Mouse (Mus musculus): ENCODE data around the gene Cntnap1. TPM values are rescaled to one million over a fixed set of nuclear protein-coding genes. Genes with fewer than 3 reads are reported as not detected.

The Cntnap1 gene
- polyA plus RNA-seq, 1 experiment, result 0.15 TPM

DNA sequence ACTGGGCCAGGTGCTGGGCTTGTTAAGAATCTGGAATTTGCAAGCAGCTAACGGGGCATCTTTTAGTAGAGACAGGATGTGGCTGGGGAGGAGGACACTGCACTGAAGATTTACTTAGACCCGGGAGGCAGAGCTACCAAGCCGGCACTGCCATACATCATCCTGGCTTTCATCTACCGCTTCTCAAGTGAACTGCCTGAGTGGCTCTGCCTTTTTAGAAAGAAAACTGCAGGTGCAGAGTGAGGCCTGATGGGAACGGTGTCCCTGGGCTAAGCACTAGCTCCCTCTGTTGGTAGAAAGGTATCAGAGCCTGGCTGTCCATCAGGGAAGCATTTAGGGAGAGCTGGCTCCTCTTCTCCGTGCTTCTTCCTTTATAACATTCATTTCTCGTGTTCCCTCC lies 30.7 kb downstream of the Cntnap1 start:
- Histone ChIP-seq H3K4me3 (ENCODE audit: low read depth, low read length) (no peak overlapping the region), H3K27ac (ENCODE audit: insufficient read depth, low read length) (no peak overlapping the region), H3K27me3 (ENCODE audit: control insufficient read depth, insufficient read depth, low read length, poor library complexity, severe bottlenecking) (no peaks in the 10 kb centered on the region), H3K9me3 (replicated peaks; ENCODE audit: control insufficient read depth, insufficient read depth, low read length, poor library complexity, severe bottlenecking) (no peaks in the 10 kb centered on the region), H3K9ac (ENCODE audit: low read depth, poor library complexity, severe bottlenecking) (no peak overlapping the region), H3K36me3 (ENCODE audit: control insufficient read depth, insufficient read depth, low read length, poor library complexity, severe bottlenecking) (peaks cover 19% of the 10 kb centered on the region), H3K4me1 (ENCODE audit: control insufficient read depth, insufficient read depth, low read length) (no peaks in the 10 kb centered on the region)
- no peak for TF ChIP-seq EP300 (IDR thresholded peaks at IDR 0.05; ENCODE audit: insufficient read depth, low read depth, low read length)
- peak; percentile 90 for TF ChIP-seq CTCF (IDR thresholded peaks at IDR 0.05; ENCODE audit: low read depth, low read length)

DNA sequence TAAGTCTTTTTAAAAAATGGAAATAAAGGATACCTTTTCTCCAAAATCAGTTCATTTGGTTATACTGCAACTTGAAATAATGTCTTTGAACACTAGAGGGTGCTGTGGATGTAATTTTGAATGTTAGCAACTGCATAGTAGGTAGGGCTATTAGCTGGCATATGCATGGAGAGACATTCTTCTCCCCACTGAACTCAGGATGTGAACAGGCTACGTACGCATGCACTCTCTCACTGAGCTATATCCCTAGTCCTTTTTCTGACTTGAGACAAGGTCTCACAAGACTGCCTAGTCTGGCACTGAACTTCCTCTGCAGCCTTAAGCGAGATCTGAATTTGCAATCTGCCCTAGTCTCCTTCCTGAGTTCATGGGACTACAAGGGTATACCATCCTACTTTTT lies 41.6 kb downstream of the Cntnap1 start:
- H3K36me3 ChIP-seq (ENCODE audit: control insufficient read depth, insufficient read depth, low read length, poor library complexity, severe bottlenecking), result peaks cover 45% of the 10 kb centered on the region
- TF ChIP-seq EP300 (IDR thresholded peaks at IDR 0.05; ENCODE audit: insufficient read depth, low read depth, low read length) (no peak), CTCF (IDR thresholded peaks at IDR 0.05; ENCODE audit: low read depth, low read length) (peak; percentile 2), POLR2A (IDR thresholded peaks at IDR 0.05; ENCODE audit: insufficient read depth, low read length) (no peak)
- H3K27me3 ChIP-seq (ENCODE audit: control insufficient read depth, insufficient read depth, low read length, poor library complexity, severe bottlenecking), result no peaks in the 10 kb centered on the region
- no peak overlapping the region for H3K27ac ChIP-seq (ENCODE audit: insufficient read depth, low read length)
- no peak overlapping the region for H3K9ac ChIP-seq (ENCODE audit: low read depth, poor library complexity, severe bottlenecking)
- H3K4me1 ChIP-seq (ENCODE audit: control insufficient read depth, insufficient read depth, low read length), result no peaks in the 10 kb centered on the region
- no peaks in the 10 kb centered on the region for H3K9me3 ChIP-seq (replicated peaks; ENCODE audit: control insufficient read depth, insufficient read depth, low read length, poor library complexity, severe bottlenecking)
- H3K4me3 ChIP-seq (ENCODE audit: low read depth, low read length), result no peak overlapping the region

DNA sequence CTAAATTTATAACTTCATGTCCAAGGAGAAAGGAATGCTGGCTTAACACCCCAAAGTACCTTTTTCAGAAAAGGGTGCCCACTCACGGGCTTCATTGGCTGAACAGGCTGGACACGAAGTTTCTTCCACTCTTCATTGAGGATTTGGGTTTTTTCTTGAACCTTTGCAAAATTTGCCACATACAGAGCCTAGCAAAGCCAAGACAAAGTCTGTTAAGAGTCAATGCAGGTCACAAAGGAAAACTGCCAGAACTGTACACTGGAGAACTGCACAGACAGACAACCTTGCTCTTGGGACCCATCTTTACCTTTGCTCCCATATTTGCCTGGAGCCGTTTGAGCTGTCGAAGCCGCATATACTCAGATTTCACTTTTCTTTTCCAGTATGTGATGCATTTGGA lies 46.6 kb downstream of the Cntnap1 start:
- no peak overlapping the region for H3K9ac ChIP-seq (ENCODE audit: low read depth, poor library complexity, severe bottlenecking)
- no peaks in the 10 kb centered on the region for H3K9me3 ChIP-seq (replicated peaks; ENCODE audit: control insufficient read depth, insufficient read depth, low read length, poor library complexity, severe bottlenecking)
- H3K27me3 ChIP-seq (ENCODE audit: control insufficient read depth, insufficient read depth, low read length, poor library complexity, severe bottlenecking), result no peaks in the 10 kb centered on the region
- H3K27ac ChIP-seq (ENCODE audit: insufficient read depth, low read length), result no peak overlapping the region
- H3K4me1 ChIP-seq (ENCODE audit: control insufficient read depth, insufficient read depth, low read length), result no peaks in the 10 kb centered on the region
- peaks cover 31% of the 10 kb centered on the region for H3K36me3 ChIP-seq (ENCODE audit: control insufficient read depth, insufficient read depth, low read length, poor library complexity, severe bottlenecking)
- H3K4me3 ChIP-seq (ENCODE audit: low read depth, low read length), result no peak overlapping the region
- TF ChIP-seq POLR2A (IDR thresholded peaks at IDR 0.05; ENCODE audit: insufficient read depth, low read length) (no peak), EP300 (IDR thresholded peaks at IDR 0.05; ENCODE audit: insufficient read depth, low read depth, low read length) (no peak)

DNA sequence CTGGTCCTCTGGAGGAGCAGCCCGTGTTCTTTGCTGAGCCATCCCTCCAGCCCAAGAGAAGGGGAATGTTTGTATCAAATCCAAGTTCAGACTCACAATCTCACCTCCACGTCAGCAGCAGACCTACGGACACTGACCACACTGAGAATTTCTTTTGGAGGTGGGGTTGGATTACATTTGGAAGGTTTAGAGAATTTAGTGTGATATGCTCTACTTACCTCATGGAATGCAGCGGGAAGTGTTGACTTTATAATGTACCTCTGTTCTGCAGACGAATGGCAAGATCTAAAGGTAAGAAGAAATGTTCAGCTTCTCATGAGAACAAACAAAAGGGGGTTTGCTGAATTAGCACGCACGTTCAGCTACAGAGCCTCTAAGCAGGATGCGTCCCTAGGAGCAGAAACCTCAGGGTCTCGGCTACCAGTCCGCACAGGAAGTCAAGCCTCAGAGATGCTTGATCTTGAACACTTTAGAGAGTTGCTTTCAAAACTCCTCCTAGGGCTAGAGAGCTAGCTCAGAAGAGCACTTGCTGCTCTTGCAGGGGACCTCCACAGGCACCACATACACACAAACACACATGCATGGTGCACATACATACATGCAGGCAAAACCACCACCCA lies 48.2 kb downstream of the Cntnap1 start:
- H3K9me3 ChIP-seq (replicated peaks; ENCODE audit: control insufficient read depth, insufficient read depth, low read length, poor library complexity, severe bottlenecking), result no peaks in the 10 kb centered on the region
- no peak overlapping the region for H3K27ac ChIP-seq (ENCODE audit: insufficient read depth, low read length)
- no peaks in the 10 kb centered on the region for H3K4me1 ChIP-seq (ENCODE audit: control insufficient read depth, insufficient read depth, low read length)
- H3K27me3 ChIP-seq (ENCODE audit: control insufficient read depth, insufficient read depth, low read length, poor library complexity, severe bottlenecking), result no peaks in the 10 kb centered on the region
- H3K36me3 ChIP-seq (ENCODE audit: control insufficient read depth, insufficient read depth, low read length, poor library complexity, severe bottlenecking), result peaks cover 30% of the 10 kb centered on the region
- TF ChIP-seq POLR2A (IDR thresholded peaks at IDR 0.05; ENCODE audit: insufficient read depth, low read length), result no peak
- TF ChIP-seq CTCF (IDR thresholded peaks at IDR 0.05; ENCODE audit: low read depth, low read length), result no peak
- no peak for TF ChIP-seq EP300 (IDR thresholded peaks at IDR 0.05; ENCODE audit: insufficient read depth, low read depth, low read length)
- H3K4me3 ChIP-seq (ENCODE audit: low read depth, low read length), result no peak overlapping the region
- H3K9ac ChIP-seq (ENCODE audit: low read depth, poor library complexity, severe bottlenecking), result no peak overlapping the region

DNA sequence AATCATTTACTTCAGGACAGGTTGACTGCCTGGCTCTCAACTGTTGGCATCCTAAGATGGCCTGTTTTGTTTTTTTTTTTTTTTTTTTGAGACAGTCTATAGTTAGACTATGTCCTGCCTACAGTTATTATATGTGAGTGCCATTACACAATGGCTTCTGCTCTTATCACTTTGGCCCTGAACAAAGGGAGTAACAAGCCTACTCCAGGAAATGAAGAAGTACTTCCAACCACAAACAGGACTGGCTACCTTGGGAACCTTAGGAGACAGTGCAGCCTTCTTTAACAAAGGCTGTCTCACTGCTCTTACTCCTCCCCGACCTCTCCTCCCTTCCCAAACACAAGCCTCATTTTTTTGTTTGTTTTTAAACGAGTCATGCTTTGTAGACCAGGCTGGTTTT lies 50.5 kb downstream of the Cntnap1 start:
- Histone ChIP-seq H3K27me3 (ENCODE audit: control insufficient read depth, insufficient read depth, low read length, poor library complexity, severe bottlenecking) (no peaks in the 10 kb centered on the region), H3K27ac (ENCODE audit: insufficient read depth, low read length) (no peak overlapping the region), H3K36me3 (ENCODE audit: control insufficient read depth, insufficient read depth, low read length, poor library complexity, severe bottlenecking) (peaks cover 13% of the 10 kb centered on the region), H3K4me1 (ENCODE audit: control insufficient read depth, insufficient read depth, low read length) (no peaks in the 10 kb centered on the region), H3K9me3 (replicated peaks; ENCODE audit: control insufficient read depth, insufficient read depth, low read length, poor library complexity, severe bottlenecking) (no peaks in the 10 kb centered on the region), H3K9ac (ENCODE audit: low read depth, poor library complexity, severe bottlenecking) (no peak overlapping the region), H3K4me3 (ENCODE audit: low read depth, low read length) (no peak overlapping the region)
- TF ChIP-seq EP300 (IDR thresholded peaks at IDR 0.05; ENCODE audit: insufficient read depth, low read depth, low read length) (no peak), CTCF (IDR thresholded peaks at IDR 0.05; ENCODE audit: low read depth, low read length) (no peak), POLR2A (IDR thresholded peaks at IDR 0.05; ENCODE audit: insufficient read depth, low read length) (no peak)

DNA sequence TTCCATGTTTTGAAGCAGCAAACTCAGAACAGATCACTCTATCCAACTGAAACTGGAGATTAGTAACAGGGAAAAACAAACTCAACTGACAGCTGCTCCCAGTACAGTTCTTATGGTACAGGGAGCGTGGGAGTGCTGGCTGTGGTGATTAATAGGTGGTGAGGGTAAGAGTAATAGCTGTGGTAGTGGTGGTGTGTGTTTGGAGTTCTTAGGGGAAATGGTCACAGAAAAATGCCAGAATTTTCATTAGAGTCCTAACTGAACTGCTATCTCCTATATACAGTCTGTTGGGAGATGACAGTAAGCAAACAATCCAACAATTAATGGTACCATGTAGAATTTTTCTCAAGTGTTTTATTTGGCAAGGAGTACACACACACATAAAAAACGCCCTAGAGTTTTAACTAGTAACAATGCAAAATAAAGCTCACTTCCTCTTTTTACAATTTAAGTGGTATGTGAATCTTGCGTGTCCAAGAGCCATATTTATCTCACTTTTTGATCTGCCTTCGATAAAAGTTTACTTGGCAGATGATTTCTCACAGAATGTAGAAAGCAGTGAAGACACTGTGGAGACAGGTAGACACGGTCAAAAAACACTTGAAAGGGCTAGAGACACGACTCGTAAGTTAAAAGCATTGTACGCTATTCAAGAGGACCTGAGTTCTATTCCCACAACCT lies 51.1 kb downstream of the Cntnap1 start:
- Histone ChIP-seq H3K27ac (ENCODE audit: insufficient read depth, low read length) (no peak overlapping the region), H3K9ac (ENCODE audit: low read depth, poor library complexity, severe bottlenecking) (no peak overlapping the region), H3K4me3 (ENCODE audit: low read depth, low read length) (no peak overlapping the region), H3K4me1 (ENCODE audit: control insufficient read depth, insufficient read depth, low read length) (no peaks in the 10 kb centered on the region), H3K36me3 (ENCODE audit: control insufficient read depth, insufficient read depth, low read length, poor library complexity, severe bottlenecking) (peaks cover 10% of the 10 kb centered on the region), H3K27me3 (ENCODE audit: control insufficient read depth, insufficient read depth, low read length, poor library complexity, severe bottlenecking) (no peaks in the 10 kb centered on the region), H3K9me3 (replicated peaks; ENCODE audit: control insufficient read depth, insufficient read depth, low read length, poor library complexity, severe bottlenecking) (no peaks in the 10 kb centered on the region)
- TF ChIP-seq POLR2A (IDR thresholded peaks at IDR 0.05; ENCODE audit: insufficient read depth, low read length), result no peak
- no peak for TF ChIP-seq CTCF (IDR thresholded peaks at IDR 0.05; ENCODE audit: low read depth, low read length)
- no peak for TF ChIP-seq EP300 (IDR thresholded peaks at IDR 0.05; ENCODE audit: insufficient read depth, low read depth, low read length)

Measured in ES-Bruce4 (cell line).